Mouse (Mus musculus): ENCODE results near the gene Sash1. TPM values are rescaled to one million over a fixed set of nuclear protein-coding genes. Genes with fewer than 3 reads are reported as not detected.
A peak's percentile ranks its signal among the peaks of the same experiment; 100 is the strongest.

The Sash1 gene
- polyA plus RNA-seq (2015; fragmentation: Nextera tagmentation; extraction: Ambion mirVana), result 4.3 and 4.4 TPM in 2 replicates

DNA sequence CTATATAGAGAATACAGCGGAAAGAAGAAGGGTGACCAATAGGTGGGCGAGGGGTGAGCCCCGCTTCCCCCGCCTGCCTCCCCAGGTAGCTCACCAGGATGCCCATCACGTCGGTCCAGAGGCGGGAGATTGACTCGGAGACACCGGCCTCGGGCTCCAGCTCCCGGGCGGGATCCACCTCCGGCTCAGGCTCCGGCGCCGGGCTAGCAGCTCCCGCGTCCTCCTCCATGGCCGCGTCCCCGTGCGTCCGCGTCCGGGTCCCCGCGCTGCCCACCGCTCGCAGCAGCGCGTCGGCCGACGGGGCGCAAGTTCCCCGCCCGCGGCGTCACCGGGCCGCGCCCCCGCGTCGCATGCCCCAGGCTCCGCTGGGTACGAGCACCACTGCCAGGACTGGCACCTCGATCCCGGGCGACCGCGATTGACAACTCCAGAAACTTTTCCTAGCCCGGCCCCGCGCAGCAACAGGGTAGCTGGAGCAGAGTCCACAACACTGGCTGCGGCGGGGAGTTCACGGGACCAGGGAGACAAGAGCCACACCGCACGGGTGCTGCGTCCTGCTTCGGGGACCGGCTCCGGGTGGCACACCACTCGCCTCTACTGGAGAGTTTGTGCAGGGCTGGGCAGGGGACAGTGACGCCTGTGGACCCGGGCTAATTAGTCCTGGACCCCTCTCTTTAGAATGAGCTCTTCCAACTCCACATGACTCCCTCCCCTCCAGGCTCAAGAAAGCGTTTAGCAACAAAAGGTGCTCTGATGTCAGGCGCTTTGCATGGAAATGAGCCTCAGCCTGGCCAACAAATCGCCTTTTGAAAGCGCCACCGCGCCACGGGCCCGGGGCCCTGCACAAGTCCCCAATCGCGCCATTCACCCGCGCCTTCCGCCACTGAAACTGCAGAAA lies at the start of gene Sash1:
Sash1 (minus strand) TSS at position 441 of the 898 bp plus-strand sequence.
- under 1% methylated on average over 79 of the region's 80 CpGs for WGBS
- peak within 1 kb of the TSS; percentile 72 for H3K9ac ChIP-seq
- H3K4me1 ChIP-seq (replicated peaks), result peaks cover 7% of the 10 kb centered on the region
- peak within 1 kb of the TSS; percentile 70 for H3K4me3 ChIP-seq
- H3K9me3 ChIP-seq, result no peaks in the 10 kb centered on the region
- H3K27me3 ChIP-seq, result peaks cover 14% of the 10 kb centered on the region
- peak within 1 kb of the TSS; percentile 95 for H3K4me2 ChIP-seq
- H3K27ac ChIP-seq, result peak within 1 kb of the TSS; percentile 86
- H3K36me3 ChIP-seq, result no peaks in the 10 kb centered on the region
- ATAC-seq (ENCODE audit: low FRiP score), result peak; percentile 91

DNA sequence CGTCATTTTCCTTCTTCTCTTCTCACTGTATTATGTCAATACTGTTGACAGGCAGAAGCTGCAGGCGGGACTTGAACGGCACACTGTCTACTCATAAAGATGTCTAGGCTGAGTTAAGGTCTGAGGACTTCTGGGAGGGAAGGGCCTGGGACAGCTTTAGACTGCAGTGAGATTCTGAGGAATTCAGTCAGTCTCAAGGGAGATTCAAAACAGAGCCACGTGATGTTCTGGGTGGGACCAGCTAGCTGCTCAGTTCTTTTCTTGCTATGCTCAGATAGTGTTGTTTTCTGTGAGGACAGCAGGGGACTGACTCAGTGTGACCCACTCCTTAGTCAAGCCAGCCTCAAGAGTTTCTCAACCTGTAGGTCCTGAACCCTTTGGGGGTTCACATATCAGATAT lies 49.7 kb upstream of the Sash1 start:
- Histone ChIP-seq H3K9ac (no peak overlapping the region), H3K4me1 (replicated peaks) (no peaks in the 10 kb centered on the region), H3K9me3 (no peaks in the 10 kb centered on the region), H3K36me3 (no peaks in the 10 kb centered on the region), H3K27me3 (no peaks in the 10 kb centered on the region), H3K27ac (no peak overlapping the region), H3K4me2 (no peak overlapping the region), H3K4me3 (no peak overlapping the region)
- WGBS, result 59% methylated on average over 4 of the region's 4 CpGs
- ATAC-seq (ENCODE audit: low FRiP score), result no peak

DNA sequence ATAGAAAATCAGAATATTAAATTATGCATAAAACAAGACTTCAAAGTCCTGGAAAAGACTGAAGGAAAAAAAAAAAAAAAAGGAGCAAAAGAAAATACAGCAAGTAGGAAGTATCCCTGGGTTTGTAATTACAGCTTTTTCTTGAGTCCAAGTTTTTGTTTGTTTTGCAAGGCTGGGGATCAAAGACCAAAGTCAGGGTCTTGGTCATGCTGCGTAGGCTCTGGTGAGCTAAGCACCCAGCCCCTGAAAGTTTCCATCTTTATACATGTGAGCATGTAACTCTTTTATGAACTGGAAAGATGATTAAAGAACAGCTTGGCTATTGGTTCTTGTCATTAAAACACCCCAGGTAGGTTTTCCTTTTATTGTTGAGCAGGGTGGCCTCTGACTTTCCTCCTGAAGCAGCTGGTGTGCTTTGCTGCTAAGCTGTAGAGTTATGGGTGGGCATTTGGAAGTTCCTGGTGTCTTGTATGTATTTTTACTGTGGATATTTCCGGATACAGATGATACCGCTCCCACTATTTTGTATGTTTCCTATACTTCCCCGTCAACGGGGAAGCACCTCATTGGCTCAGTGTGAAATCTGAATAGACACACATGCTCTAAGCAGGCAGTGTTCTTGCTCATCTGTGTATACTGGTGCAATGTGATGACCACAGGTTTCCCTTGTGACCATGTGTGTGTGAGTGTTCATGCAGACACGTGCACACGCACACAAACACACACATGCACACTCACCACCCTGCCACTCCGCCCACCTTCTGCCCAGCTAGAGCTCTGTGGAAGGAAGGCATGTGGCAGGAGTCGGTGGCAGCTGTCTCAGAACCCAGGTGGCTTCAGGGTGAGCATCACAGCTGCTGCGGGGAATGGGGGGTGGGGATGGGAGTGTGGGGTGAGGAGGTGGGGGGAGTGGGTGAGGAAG lies 47.8 kb upstream of the Sash1 start:
- ATAC-seq (ENCODE audit: low FRiP score), result no peak
- Histone ChIP-seq H3K4me1 (replicated peaks) (peaks cover 10% of the 10 kb centered on the region), H3K27me3 (no peaks in the 10 kb centered on the region)

DNA sequence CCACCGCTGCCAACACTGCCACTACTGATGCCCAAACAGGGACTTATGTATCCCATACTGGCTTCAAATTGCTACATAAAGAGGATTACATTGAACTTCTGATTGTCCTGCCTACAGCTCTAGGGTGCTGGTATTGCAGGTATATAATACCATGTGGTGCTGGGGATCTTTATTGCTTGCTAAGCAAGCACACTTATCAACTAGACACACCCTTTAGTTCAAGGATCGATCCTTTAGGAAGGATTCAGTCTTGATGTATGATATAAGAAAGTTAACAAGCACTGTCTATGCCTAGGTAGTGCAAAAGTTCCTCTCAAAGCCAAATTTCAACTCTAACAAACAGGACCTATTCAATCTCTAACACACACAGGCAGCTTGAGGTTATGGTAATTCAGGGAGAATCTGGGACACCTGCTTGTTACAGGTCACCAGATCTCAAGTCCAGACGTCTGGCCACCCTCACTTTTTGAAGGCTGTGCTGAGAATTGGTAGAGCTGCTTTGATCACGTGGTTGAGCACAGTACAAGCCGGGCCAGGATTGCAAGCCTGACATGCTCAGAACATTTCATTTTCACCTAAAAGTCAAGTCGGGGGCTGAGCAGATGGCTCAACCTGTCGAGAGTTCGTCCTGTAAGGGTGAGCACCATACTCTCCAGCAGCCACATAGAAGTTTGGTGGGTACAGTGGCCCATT lies 45.8 kb upstream of the Sash1 start:
- 90% methylated on average over 8 of the region's 8 CpGs for WGBS
- H3K9ac ChIP-seq, result no peak overlapping the region
- H3K4me3 ChIP-seq, result no peak overlapping the region
- no peak for ATAC-seq (ENCODE audit: low FRiP score)
- H3K4me1 ChIP-seq (replicated peaks), result peaks cover 12% of the 10 kb centered on the region
- no peaks in the 10 kb centered on the region for H3K36me3 ChIP-seq
- H3K4me2 ChIP-seq, result no peak overlapping the region
- H3K27me3 ChIP-seq, result no peaks in the 10 kb centered on the region
- H3K9me3 ChIP-seq, result no peaks in the 10 kb centered on the region
- no peak overlapping the region for H3K27ac ChIP-seq

More for the DNA sequence above, 47.8 kb upstream of the Sash1 start:
- no peak overlapping the region for H3K27ac ChIP-seq
- no peak overlapping the region for H3K9ac ChIP-seq
- no peak overlapping the region for H3K4me2 ChIP-seq
- H3K4me3 ChIP-seq, result no peak overlapping the region
- H3K36me3 ChIP-seq, result no peaks in the 10 kb centered on the region
- H3K9me3 ChIP-seq, result no peaks in the 10 kb centered on the region
- WGBS, result 87% methylated on average over 10 of the region's 10 CpGs

DNA sequence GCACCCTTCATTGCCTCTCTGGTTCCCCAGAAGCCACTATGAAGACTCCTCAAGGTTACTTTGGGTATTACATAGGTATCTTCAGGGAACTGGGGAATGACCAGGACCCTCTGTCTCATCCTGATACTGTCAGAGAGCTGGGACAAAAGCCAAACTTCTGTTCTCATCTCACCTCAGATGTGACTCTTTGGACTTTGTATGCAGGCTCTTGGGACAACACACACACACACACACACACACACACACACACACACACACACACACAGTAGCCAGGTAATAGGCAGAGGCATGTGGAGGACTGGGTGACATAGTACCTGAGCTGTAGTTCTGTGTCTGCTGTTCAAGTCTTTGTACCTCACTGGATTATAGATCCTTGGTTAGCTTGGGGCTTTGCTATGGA lies 44.8 kb upstream of the Sash1 start:
- H3K27ac ChIP-seq, result no peak overlapping the region
- peaks cover 12% of the 10 kb centered on the region for H3K4me1 ChIP-seq (replicated peaks)
- no peak overlapping the region for H3K4me2 ChIP-seq
- H3K36me3 ChIP-seq, result no peaks in the 10 kb centered on the region
- no peaks in the 10 kb centered on the region for H3K27me3 ChIP-seq
- no peak overlapping the region for H3K9ac ChIP-seq
- no peak for ATAC-seq (ENCODE audit: low FRiP score)
- no peak overlapping the region for H3K4me3 ChIP-seq
- H3K9me3 ChIP-seq, result no peaks in the 10 kb centered on the region

DNA sequence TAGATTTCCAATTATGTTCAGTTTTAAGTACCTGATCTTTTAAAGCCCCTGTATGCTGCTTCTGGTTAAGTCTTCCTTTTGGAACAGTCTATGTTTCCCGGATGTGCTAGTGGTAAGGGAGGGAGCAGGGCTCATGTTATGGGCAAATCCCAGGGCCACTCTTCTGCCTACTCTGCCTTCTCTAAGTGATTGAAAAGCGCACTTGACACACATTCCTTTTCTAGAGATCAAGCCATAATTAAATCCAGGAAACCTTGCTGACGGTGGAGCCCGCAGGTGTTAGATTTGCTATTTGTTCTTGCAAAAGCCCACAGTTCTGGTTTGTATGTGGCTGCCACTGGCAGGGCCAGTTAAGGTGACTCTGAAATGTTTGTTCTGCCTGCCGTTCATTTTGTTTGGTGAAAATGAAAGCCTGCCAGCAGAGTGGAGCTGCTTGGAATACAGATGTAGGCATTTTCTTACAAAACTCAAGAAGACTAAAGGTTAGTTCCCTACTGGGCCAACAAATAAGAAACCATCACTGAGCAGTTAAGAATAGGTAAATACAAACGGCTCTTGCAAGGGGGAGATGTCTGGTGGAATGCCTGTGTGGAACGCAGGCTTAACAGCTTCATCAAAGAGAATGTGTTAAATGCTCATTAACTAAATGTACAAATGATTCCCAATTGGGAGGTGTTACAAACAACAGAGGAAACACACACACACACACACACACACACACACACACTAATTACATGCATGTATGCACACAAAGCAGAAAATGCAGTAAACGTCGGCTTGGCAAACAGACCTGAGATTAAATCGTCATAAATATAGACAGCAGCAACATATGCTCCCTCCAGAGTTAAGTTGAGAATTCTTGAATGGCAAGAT lies 43.1 kb upstream of the Sash1 start:
- H3K4me3 ChIP-seq, result no peak overlapping the region
- ATAC-seq (ENCODE audit: low FRiP score), result peak; percentile 62; the same call in 1 of the 2 replicates
- 51% methylated on average over 10 of the region's 10 CpGs for WGBS
- H3K27ac ChIP-seq, result peak overlapping the region; percentile 35; the same call in 1 of the 2 replicates
- H3K36me3 ChIP-seq, result no peaks in the 10 kb centered on the region
- H3K9ac ChIP-seq, result no peak overlapping the region
- H3K27me3 ChIP-seq, result no peaks in the 10 kb centered on the region
- no peaks in the 10 kb centered on the region for H3K9me3 ChIP-seq
- no peak overlapping the region for H3K4me2 ChIP-seq
- H3K4me1 ChIP-seq (replicated peaks), result peaks cover 12% of the 10 kb centered on the region

DNA sequence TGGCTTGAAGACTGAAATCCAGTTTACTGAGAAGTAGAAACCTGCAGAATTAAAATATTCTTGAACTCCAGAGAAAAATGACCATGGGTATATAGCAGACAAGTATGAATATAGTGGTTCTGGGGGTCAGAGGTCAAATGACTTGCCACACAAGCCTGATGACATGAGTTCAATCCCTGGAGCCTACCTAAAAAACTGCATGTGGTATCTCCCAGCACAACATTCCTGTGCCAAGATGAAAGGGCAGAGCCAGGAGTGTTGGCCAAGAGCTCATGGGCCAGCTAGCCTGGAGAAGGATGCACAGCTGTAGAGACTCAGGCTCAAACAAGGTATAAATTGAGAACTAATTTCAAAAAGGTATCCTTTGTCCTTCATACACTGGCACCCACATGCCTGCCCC lies 42.4 kb upstream of the Sash1 start:
- Histone ChIP-seq H3K27ac (0 out of 2 replicates have a peak overlapping the region, but pooled peaks have one; percentile 35), H3K9ac (no peak overlapping the region)

DNA sequence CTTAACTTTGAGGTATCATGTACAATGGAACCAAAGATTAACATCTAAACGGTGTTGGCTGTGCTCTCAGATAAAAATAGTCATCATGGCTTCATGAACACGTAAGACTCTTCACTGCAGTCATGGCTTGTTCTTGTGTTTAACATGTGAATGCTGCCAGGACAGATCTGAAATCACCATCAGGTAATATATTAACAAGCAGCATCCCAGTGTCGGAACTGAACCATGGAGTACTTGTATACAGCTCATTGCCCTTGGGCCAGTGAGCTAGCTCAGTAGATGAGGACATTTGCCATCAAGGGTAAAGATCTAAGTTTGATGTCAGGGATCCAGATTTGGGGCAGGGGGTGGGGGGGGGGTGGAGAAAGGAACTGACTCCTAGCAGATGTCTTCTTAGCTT lies 41.0 kb upstream of the Sash1 start:
- Histone ChIP-seq H3K9me3 (no peaks in the 10 kb centered on the region), H3K4me3 (no peak overlapping the region), H3K27me3 (no peaks in the 10 kb centered on the region), H3K36me3 (no peaks in the 10 kb centered on the region), H3K9ac (no peak overlapping the region), H3K4me1 (replicated peaks) (peaks cover 12% of the 10 kb centered on the region), H3K4me2 (no peak overlapping the region), H3K27ac (no peak overlapping the region)
- no peak for ATAC-seq (ENCODE audit: low FRiP score)
- 93% methylated on average over 3 of the region's 3 CpGs for WGBS

More for the DNA sequence above, 42.4 kb upstream of the Sash1 start:
- Histone ChIP-seq H3K36me3 (no peaks in the 10 kb centered on the region), H3K27me3 (no peaks in the 10 kb centered on the region), H3K9me3 (no peaks in the 10 kb centered on the region), H3K4me3 (no peak overlapping the region), H3K4me2 (no peak overlapping the region), H3K4me1 (replicated peaks) (peaks cover 12% of the 10 kb centered on the region)
- ATAC-seq (ENCODE audit: low FRiP score), result no peak

DNA sequence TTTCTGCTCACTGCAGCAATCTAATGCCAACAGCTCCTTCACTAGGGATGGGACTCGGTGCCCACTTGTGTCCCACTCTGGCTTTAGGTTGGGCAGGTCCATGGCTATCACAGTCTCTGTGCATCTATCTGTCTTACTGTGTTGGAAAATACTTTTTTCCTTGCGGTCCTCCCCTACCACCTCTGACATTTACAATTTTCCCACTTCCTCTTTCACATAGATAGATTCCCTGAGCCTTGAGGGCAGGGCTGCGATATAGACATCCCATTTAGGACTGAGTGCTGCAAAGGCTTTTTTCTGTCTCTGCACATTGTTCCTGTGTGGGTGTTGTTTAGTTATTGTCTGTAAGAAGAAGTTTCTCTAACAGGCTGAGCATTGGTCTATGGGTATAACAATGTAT lies 40.4 kb upstream of the Sash1 start:
- Histone ChIP-seq H3K36me3 (no peaks in the 10 kb centered on the region), H3K9me3 (no peaks in the 10 kb centered on the region), H3K27me3 (no peaks in the 10 kb centered on the region), H3K4me1 (replicated peaks) (peaks cover 16% of the 10 kb centered on the region), H3K9ac (no peak overlapping the region), H3K27ac (no peak overlapping the region), H3K4me3 (no peak overlapping the region), H3K4me2 (no peak overlapping the region)
- ATAC-seq (ENCODE audit: low FRiP score), result no peak
- WGBS, result 90% methylated on average over 3 of the region's 3 CpGs

DNA sequence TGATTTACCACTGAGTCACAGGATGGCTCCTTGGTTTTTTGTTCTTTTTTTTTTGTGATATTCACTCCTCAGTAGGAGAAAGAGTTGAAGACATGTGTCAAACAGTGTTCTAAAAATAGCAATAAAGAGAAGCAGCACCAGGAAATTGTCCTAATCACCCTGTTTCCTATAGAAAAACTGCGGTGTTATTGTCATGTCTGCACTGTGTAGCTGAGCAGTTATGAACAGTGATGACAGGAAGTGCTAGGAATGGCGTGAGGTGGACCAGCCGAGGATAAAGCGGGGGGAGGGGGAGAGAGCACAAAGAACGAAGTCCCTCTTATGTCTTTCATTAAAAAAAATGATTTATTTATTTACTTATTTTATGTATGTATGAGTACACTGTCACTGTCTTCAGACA lies 39.4 kb upstream of the Sash1 start:
- Histone ChIP-seq H3K4me3 (no peak overlapping the region), H3K36me3 (no peaks in the 10 kb centered on the region), H3K9me3 (no peaks in the 10 kb centered on the region), H3K27me3 (no peaks in the 10 kb centered on the region), H3K4me1 (replicated peaks) (peaks cover 22% of the 10 kb centered on the region), H3K4me2 (no peak overlapping the region), H3K9ac (no peak overlapping the region), H3K27ac (no peak overlapping the region)
- WGBS, result 82% methylated on average over 5 of the region's 5 CpGs
- ATAC-seq (ENCODE audit: low FRiP score), result no peak

DNA sequence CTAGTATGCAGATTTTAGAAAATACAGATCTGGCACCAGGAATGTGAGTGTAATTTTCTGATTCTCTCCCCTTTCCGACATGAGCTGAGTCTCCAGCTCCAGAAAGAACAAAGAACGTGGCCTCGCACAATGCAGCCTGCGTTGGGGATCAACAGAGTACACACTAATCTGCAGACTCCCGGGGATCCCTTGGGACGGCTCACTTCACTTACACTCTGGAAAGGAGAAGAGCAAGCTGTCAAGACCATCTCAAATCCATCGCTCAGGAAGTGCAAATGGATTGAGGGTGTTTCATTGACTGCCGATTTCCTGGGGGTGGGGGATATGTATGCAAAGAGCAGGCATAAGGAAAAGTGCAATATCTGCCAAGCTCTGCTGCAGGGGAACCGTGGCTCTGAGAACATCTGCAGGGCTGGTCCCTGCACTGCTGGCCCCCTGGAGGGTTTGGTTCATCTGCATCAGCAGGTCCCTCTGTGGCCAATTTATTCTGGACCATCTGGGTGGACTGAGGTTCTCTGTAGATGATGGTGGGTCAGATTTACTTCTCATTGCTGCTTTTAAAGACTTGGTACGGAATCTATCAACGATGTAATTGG lies 35.3 kb upstream of the Sash1 start:
- Histone ChIP-seq H3K4me2 (no peak overlapping the region), H3K27ac (peak overlapping the region; percentile 23; the same call in 1 of the 2 replicates), H3K9ac (no peak overlapping the region), H3K4me3 (no peak overlapping the region), H3K36me3 (no peaks in the 10 kb centered on the region), H3K27me3 (no peaks in the 10 kb centered on the region), H3K4me1 (replicated peaks) (peaks cover 10% of the 10 kb centered on the region; the same call in 1 of the 2 replicates), H3K9me3 (no peaks in the 10 kb centered on the region)
- peak; percentile 66; the same call in 1 of the 2 replicates for ATAC-seq (ENCODE audit: low FRiP score)
- 55% methylated on average over 11 of the region's 11 CpGs for WGBS
